Mouse (Mus musculus) neural tube, embryonic 11.5 days (tissue): ENCODE results near the gene Ppp1r21. TPM values are rescaled to one million over a fixed set of nuclear protein-coding genes. Genes with fewer than 3 reads are reported as not detected.

Experiments used
- ATAC-seq: fragments of 200-750 bp; cut with Nextera tagmentation; 2 replicates; pipeline ENCODE4 v1.8.0; 2017; ENCODE audit warnings: moderate number of reproducible peaks, mild to moderate bottlenecking, moderate TSS enrichment, moderate library complexity; ENCODE audit not compliant: insufficient read depth, low FRiP score, low TSS enrichment
- DNase-seq: peaks from one replicate; pipeline ENCODE4 v3.0.0-alpha.2; 2015; ENCODE audit warnings: low spot score
- H3K27ac ChIP-seq: fragments of 300-500 bp; sonication (generic); 2 replicates; pipeline ENCODE4 v1.5.1; 2014; ENCODE audit warnings: low read depth, mild to moderate bottlenecking, low read length
- H3K27me3 ChIP-seq: fragments of 300-500 bp; sonication (generic); 2 replicates; pipeline ENCODE4 v1.6.1; 2014; ENCODE audit warnings: mild to moderate bottlenecking, low read length, mixed read lengths; ENCODE audit not compliant: control insufficient read depth, insufficient read depth
- H3K36me3 ChIP-seq: fragments of 300-500 bp; sonication (generic); 2 replicates; pipeline ENCODE4 v1.6.1; 2014; ENCODE audit warnings: mild to moderate bottlenecking, low read length, moderate library complexity, mixed read lengths; ENCODE audit not compliant: control insufficient read depth, insufficient read depth
- H3K4me1 ChIP-seq: fragments of 300-500 bp; sonication (generic); 2 replicates; pipeline ENCODE4 v1.6.1; 2014; ENCODE audit warnings: low read length, mixed read lengths; ENCODE audit not compliant: control insufficient read depth, insufficient read depth
- H3K4me2 ChIP-seq: fragments of 300-500 bp; sonication (generic); 2 replicates; pipeline ENCODE4 v1.6.1; 2014; ENCODE audit warnings: low read depth, mild to moderate bottlenecking, moderate library complexity
- H3K4me3 ChIP-seq: fragments of 300-500 bp; sonication (generic); 2 replicates; pipeline ENCODE4 v1.5.1; 2014; ENCODE audit warnings: low read depth, low read length
- H3K9ac ChIP-seq: fragments of 300-500 bp; sonication (generic); 2 replicates; pipeline ENCODE4 v1.6.1; 2014; ENCODE audit warnings: mild to moderate bottlenecking, low read length
- H3K9me3 ChIP-seq: fragments of 300-500 bp; sonication (generic); 2 replicates; pipeline ENCODE4 v1.6.1; 2016; ENCODE audit warnings: low read length; ENCODE audit not compliant: control insufficient read depth
- WGBS: fragments of 180-500 bp; shearing (Covaris S2); extraction: QIAGEN DNeasy Blood & Tissue Kit; methylation state at CpG from one replicate; pipeline ENCODE4 v1.1.7; 2014; 5-methylcytosine and 5-hydroxymethylcytosine counted together
- polyA plus RNA-seq: library from polyadenylated mRNA; unstranded; fragments of >200 nt; fragmentation: Nextera tagmentation; extraction: Ambion mirVana; gene quantifications from 2 replicates; pipeline ENCODE4 v1.2.1, GENCODE M21; 2014

Gene Ppp1r21
- polyA plus RNA-seq, 1 experiment from 2014 or later, result 29.3 TPM

DNA sequence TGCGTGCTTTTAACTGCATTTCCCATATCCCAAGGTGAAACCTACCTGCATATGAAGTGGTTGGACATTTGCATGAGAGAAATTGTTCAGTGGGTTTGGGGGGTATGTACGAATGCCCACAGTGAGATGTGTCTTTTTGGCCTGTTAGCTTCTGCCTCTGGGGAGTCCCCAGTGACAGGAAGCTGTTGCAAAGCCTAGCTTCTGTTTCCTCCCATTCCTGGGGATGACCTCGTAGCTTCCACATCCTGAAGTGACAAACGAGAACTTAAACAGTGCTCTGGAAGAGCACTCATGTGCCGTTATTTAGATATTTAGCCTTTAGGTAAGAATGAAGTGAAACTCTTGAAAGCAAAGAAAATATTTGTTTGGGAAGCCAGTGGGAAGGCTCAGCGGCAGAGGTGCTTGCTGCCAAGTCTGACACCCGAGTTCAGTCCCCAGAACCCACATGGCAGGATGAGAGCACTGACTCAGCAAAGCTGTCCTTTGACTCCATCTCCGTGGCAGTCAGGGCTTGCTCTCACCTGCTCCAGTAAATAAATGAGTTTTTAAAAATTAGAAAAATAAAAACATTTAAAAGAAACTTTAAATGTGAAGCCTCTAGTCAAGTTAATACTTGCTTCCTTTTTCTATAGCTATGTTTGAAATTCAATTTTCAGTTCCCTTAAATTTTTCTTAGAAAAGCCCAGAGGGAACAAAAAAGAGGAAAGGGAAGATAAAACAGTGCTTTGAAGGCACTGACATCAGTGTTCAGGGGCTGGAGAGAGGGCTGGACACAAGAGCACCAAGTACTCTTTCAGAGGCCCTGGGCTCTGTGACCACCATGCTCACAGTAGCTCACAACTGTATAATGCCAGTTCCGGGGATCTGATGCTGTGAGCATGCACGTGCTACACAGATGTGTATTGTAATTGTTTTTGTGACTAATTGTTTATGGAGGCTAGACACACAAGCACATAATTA lies 21.3 kb downstream of the Ppp1r21 start:
- Histone ChIP-seq H3K4me2 (no peak overlapping the region), H3K4me3 (no peak overlapping the region), H3K9ac (no peak overlapping the region), H3K27ac (no peak overlapping the region), H3K36me3 (peaks cover 3% of the 10 kb centered on the region; the same call in 1 of the 2 replicates), H3K27me3 (no peaks in the 10 kb centered on the region), H3K4me1 (no peaks in the 10 kb centered on the region), H3K9me3 (no peaks in the 10 kb centered on the region)
- ATAC-seq (no peak), DNase-seq (no peak)
- WGBS, result 66% methylated on average over 10 of the region's 10 CpGs

DNA sequence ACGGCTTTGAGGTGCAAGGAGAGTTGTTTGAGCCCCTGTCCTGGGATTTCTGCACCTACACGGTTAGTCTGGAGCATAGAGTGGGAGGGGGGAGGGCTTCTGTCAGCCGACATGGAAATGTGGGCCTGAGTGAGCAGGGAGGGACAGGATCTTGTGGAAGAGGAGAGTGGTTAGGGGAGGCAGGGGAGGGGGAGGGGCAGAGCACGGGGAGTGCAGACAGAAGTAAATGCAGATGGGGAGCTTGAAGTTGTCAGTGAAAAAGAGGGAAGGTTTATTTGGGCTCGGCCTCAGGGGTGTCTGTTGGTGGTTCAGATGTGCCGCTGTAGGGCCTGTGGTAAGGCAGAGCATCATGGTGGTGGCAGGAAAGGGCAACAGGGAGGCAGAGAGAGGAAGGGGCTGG lies 22.6 kb downstream of the Ppp1r21 start:
- Histone ChIP-seq H3K9me3 (no peaks in the 10 kb centered on the region), H3K4me1 (no peaks in the 10 kb centered on the region), H3K9ac (no peak overlapping the region), H3K27ac (no peak overlapping the region), H3K36me3 (peaks cover 6% of the 10 kb centered on the region; the same call in 1 of the 2 replicates), H3K27me3 (no peaks in the 10 kb centered on the region), H3K4me3 (no peak overlapping the region), H3K4me2 (no peak overlapping the region)
- 21% methylated on average over 6 of the region's 6 CpGs for WGBS
- DNase-seq, result no peak
- ATAC-seq, result no peak

DNA sequence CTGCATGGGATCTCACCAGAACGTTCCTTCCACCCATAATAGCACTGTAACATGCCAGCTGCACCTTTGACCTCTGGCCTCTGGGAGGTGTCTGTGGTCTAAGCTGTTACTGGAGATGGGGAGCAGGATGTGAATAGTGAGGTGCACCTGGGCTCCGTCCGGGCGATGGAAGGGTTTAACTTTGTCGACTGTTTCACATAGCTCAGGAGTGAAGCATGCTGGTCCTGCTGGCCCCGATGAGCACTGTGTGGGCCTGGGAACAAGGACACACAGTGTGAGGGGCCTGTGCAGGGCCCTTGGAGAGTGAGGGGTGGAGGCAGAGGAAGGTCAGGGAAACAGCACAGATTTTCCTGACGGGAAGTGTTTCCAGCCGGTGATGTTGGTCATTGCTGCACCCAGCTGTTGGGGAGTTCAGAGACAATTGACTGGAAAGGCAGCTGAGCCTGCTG lies 23.1 kb downstream of the Ppp1r21 start:
- Histone ChIP-seq H3K4me1 (no peaks in the 10 kb centered on the region), H3K4me3 (no peak overlapping the region), H3K4me2 (no peak overlapping the region), H3K27me3 (no peaks in the 10 kb centered on the region), H3K9me3 (no peaks in the 10 kb centered on the region), H3K9ac (no peak overlapping the region), H3K36me3 (peaks cover 6% of the 10 kb centered on the region; the same call in 1 of the 2 replicates), H3K27ac (no peak overlapping the region)
- no peak for DNase-seq
- 51% methylated on average over 8 of the region's 8 CpGs for WGBS
- ATAC-seq, result no peak

DNA sequence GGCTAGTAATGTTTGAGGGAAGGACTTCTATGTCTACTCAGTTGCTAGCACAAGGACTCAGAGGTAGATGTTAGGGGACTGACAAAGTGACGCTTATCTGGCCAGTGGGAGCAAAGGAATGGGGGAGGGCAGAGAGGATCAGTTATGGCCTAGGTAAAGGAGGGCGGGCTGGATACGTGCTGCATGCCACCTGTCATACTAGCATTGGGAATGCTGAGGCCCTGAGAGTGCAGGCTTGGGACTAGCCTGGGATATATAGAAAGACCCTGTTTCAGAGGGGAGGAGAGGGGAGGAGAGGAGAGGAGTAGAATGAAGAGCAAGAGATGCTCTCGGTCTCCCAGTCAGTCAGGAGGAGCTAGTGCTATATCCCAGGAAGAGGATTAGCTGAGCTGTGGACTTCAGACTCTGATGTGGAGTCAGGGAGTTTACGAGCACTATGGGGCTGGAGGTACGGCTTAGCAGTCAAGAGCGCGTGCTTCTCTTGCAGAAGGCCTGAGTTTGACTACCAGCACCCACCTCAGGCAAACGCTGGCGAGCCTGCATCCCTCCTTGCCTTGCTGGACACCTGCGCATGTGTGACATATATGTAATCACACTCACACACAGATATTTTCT lies 23.7 kb downstream of the Ppp1r21 start:
- no peak overlapping the region for H3K4me3 ChIP-seq
- no peak overlapping the region for H3K9ac ChIP-seq
- H3K4me1 ChIP-seq, result no peaks in the 10 kb centered on the region
- H3K27me3 ChIP-seq, result no peaks in the 10 kb centered on the region
- ATAC-seq, result no peak
- no peak overlapping the region for H3K4me2 ChIP-seq
- no peaks in the 10 kb centered on the region for H3K9me3 ChIP-seq
- no peak for DNase-seq
- no peak overlapping the region for H3K27ac ChIP-seq
- 91% methylated on average over 11 of the region's 11 CpGs for WGBS
- peaks cover 6% of the 10 kb centered on the region; the same call in 1 of the 2 replicates for H3K36me3 ChIP-seq

DNA sequence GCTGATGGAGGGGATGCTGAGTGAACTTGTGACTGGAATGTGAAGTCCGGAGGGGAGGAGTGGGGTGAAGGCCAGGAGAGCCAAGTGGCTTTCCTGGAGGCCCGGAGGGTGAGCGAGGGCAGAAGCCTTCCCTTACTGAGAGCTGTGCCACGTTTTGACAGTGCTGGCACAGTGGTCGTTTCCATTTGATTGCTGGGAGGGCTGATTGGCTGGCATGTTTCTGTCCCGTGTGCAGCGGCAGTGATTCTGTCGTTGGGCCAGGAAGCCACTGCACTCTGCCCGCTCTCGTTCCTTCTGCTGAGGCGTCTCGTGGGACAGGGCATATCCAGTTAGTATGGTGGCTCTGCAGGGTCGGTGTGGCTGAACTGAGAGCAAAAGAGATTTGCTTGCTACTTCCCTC lies 26.3 kb downstream of the Ppp1r21 start:
- Histone ChIP-seq H3K4me3 (no peak overlapping the region), H3K9me3 (no peaks in the 10 kb centered on the region), H3K36me3 (peaks cover 6% of the 10 kb centered on the region; the same call in 1 of the 2 replicates), H3K27me3 (no peaks in the 10 kb centered on the region), H3K4me2 (no peak overlapping the region), H3K4me1 (no peaks in the 10 kb centered on the region), H3K9ac (no peak overlapping the region), H3K27ac (no peak overlapping the region)
- DNase-seq (no peak), ATAC-seq (no peak)
- WGBS, result 90% methylated on average over 13 of the region's 13 CpGs

DNA sequence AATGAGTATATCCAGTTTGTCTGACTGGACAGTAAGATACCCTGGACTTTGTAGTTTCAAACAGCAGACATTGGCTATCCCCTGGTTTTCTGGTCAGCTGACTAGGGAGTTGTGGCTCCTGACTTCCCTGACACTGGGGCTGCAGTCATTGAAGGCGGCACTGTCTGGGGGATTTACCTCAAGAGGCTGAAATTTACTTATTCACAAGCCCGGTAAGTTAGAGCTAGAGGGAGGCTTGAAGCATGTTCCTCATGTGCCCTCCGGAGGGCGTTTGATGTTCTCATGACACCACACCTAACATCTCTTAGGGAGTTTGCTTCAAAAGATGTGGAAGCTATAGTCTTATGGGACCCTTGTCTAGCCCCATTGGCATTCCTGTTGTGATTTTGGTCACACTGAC lies 26.8 kb downstream of the Ppp1r21 start:
- H3K4me1 ChIP-seq, result no peaks in the 10 kb centered on the region
- no peak for DNase-seq
- H3K9me3 ChIP-seq, result no peaks in the 10 kb centered on the region
- ATAC-seq, result no peak
- H3K27ac ChIP-seq, result no peak overlapping the region
- 86% methylated on average over 4 of the region's 4 CpGs for WGBS
- H3K4me3 ChIP-seq, result no peak overlapping the region
- H3K4me2 ChIP-seq, result no peak overlapping the region
- peaks cover 6% of the 10 kb centered on the region; the same call in 1 of the 2 replicates for H3K36me3 ChIP-seq
- no peak overlapping the region for H3K9ac ChIP-seq
- no peaks in the 10 kb centered on the region for H3K27me3 ChIP-seq

DNA sequence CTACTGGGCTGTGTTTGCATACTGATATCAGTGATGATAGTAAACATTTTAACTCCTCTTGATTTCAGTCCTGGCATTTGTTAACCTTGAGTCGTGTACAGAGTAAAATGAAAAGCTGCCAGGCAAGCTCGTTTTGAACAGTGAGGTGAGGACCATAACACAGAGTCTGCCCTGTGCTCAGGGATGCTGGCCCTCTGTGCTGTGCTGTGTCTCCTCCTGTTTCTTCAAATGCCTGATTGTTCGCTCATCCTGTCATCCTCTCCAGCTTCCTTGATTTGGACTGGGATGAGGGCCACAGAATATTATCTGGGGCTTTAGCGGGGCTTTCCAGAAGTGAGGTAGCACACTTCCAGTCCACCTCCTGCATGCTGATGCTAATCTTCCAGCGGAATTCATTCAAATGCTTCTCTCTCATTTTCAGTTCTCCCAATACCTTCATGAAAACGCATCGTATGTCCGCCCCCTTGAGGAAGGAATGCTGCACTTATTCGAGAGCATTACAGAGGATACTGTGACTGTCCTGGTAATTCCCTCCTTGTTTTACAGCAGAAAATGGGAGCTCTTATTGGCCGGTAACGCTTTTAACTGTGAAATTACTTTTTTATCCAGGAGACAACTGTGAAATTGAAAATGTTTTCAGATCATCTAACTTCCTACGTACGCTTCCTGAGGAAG lies 28.4 kb downstream of the Ppp1r21 start:
- ATAC-seq, result no peak
- 37% methylated on average over 13 of the region's 13 CpGs for WGBS
- peak; percentile 62 for DNase-seq
- Histone ChIP-seq H3K4me3 (no peak overlapping the region), H3K36me3 (peaks cover 6% of the 10 kb centered on the region; the same call in 1 of the 2 replicates), H3K27ac (no peak overlapping the region), H3K9me3 (no peaks in the 10 kb centered on the region), H3K27me3 (no peaks in the 10 kb centered on the region), H3K4me2 (no peak overlapping the region), H3K4me1 (no peaks in the 10 kb centered on the region), H3K9ac (no peak overlapping the region)

DNA sequence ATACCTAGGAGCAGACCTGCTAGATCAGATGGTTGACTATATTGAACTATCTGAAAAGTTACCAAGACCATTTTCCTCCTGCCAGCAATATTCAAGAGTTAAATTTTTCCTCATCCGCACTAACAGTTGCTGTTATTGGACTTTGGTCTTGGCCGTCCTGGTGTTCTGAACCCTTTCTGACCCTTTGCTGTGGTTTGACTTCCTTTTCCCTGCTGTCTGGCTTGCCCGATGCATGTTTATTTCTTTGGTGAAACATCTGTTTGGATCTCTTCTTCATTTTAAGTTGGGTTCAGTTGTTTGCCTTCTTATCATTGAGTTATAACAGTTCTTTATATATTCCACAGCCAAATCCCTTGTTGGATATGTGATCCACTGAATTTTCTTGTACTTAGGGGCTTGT lies 33.7 kb downstream of the Ppp1r21 start:
- H3K9ac ChIP-seq, result no peak overlapping the region
- H3K27me3 ChIP-seq, result no peaks in the 10 kb centered on the region
- no peaks in the 10 kb centered on the region for H3K4me1 ChIP-seq
- H3K36me3 ChIP-seq, result no peaks in the 10 kb centered on the region; the same call in none of the 2 replicates
- H3K9me3 ChIP-seq, result no peaks in the 10 kb centered on the region
- no peak for DNase-seq
- ATAC-seq, result no peak
- WGBS, result 79% methylated on average over 3 of the region's 3 CpGs
- H3K4me2 ChIP-seq, result no peak overlapping the region
- H3K4me3 ChIP-seq, result no peak overlapping the region
- H3K27ac ChIP-seq, result no peak overlapping the region
